Mouse (Mus musculus): ENCODE measurements around the gene Gm43738.

DNA sequence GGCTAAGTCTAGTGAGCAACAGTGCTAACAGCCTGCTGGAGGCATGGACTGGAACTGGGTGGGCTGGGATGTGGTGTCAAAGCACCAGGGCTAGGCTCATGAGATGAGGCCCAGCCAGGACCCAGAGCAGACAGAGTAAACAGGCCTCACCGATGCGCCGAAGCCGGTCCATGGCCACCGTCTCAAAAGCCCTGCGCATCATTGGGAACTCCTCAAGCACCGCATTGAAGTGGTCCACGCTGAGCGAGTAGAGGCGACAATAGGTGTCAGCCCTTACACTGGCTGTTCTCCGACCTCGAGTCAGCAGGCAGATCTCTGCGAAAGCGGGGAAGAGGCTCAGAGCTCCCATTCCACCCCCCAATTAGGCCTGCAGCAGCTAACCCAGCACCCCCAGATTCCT is 47.7 kb upstream of the Gm43738 start:
- TF ChIP-seq GATA1 (IDR thresholded peaks at IDR 0.05; ENCODE audit: low read length) (no peak), TAL1 (IDR thresholded peaks at IDR 0.05; ENCODE audit: low read length) (no peak)
